Mouse (Mus musculus) embryonic fibroblast, embryonic 13.5 days (primary cell): ENCODE measurements at regions not wholly inside any gene's neighbourhood (a gene's known extent, or its start where the extent isn't known, plus 50 kb on each side); places are given as distances from the start of the nearest gene placed in this dataset.
"Not testable (repeated sequence)": the region's sequence is repeated elsewhere in the genome, so short reads cannot be mapped to it uniquely, and the experiment has no call there.

ENCODE experiments used
- H3K27ac ChIP-seq: 2 replicates; pipeline ENCODE4 v1.5.1; 2012; ENCODE audit warnings: low read length, control low read depth, inconsistent platforms; ENCODE audit not compliant: insufficient read depth
- H3K4me1 ChIP-seq: 2 replicates; pipeline ENCODE4 v1.6.1; 2011; ENCODE audit warnings: low read length; ENCODE audit not compliant: control insufficient read depth, insufficient read depth
- H3K4me3 ChIP-seq: 2 replicates; pipeline ENCODE4 v1.5.1; 2011; ENCODE audit warnings: mild to moderate bottlenecking, control low read depth, low read length; ENCODE audit not compliant: insufficient read depth
- CTCF ChIP-seq: IDR thresholded peaks from 2 replicates; pipeline ENCODE4 v1.5.1; 2011; ENCODE audit warnings: mild to moderate bottlenecking, control low read depth, low read length, moderate library complexity, borderline replicate concordance; ENCODE audit not compliant: insufficient read depth
- POLR2A ChIP-seq: IDR thresholded peaks from 2 replicates; pipeline ENCODE4 v1.6.1; 2011; ENCODE audit warnings: low read depth, mild to moderate bottlenecking, control low read depth, low read length, moderate library complexity

- TF ChIP-seq POLR2A (no peak), CTCF (no peak)
These were observed 190.5 kb upstream of the Tmem45b start for GRCm38 (mm10) chr9:31654747-31655146.

GRCm38 (mm10) chr9:31654213-31654612 is 190.0 kb upstream of the Tmem45b start:
- Histone ChIP-seq H3K4me3 (no peak overlapping the region), H3K27ac (no peak overlapping the region), H3K4me1 (no peaks in the 10 kb centered on the region; the same call in 1 of the 2 replicates)
- TF ChIP-seq CTCF, result no peak
- TF ChIP-seq POLR2A, result no peak

More at GRCm38 (mm10) chr9:31654747-31655146, 190.5 kb upstream of the Tmem45b start:
- Histone ChIP-seq H3K4me1 (no peaks in the 10 kb centered on the region; the same call in 1 of the 2 replicates), H3K4me3 (no peak overlapping the region), H3K27ac (no peak overlapping the region)

GRCm38 (mm10) chr9:31653788-31654187 is 189.5 kb upstream of the Tmem45b start:
- no peak overlapping the region for H3K4me3 ChIP-seq
- H3K4me1 ChIP-seq, result no peaks in the 10 kb centered on the region; the same call in 1 of the 2 replicates
- TF ChIP-seq CTCF, result no peak
- TF ChIP-seq POLR2A, result no peak
- no peak overlapping the region for H3K27ac ChIP-seq

GRCm38 (mm10) chr9:31650362-31651130 is 186.3 kb upstream of the Tmem45b start:
- H3K4me3 ChIP-seq, result no peak overlapping the region
- no peaks in the 10 kb centered on the region; the same call in 1 of the 2 replicates for H3K4me1 ChIP-seq
- no peak overlapping the region for H3K27ac ChIP-seq
- TF ChIP-seq CTCF, result no peak
- no peak for TF ChIP-seq POLR2A

GRCm38 (mm10) chr9:31649073-31649472 is 184.8 kb upstream of the Tmem45b start:
- TF ChIP-seq CTCF (no peak), POLR2A (no peak)
- H3K27ac ChIP-seq, result no peak overlapping the region
- H3K4me1 ChIP-seq, result no peaks in the 10 kb centered on the region; the same call in 1 of the 2 replicates
- H3K4me3 ChIP-seq, result no peak overlapping the region

- H3K27ac ChIP-seq, result no peak overlapping the region
- no peaks in the 10 kb centered on the region; the same call in 1 of the 2 replicates for H3K4me1 ChIP-seq
- H3K4me3 ChIP-seq, result no peak overlapping the region
- TF ChIP-seq CTCF (no peak), POLR2A (no peak)
These were observed 184.3 kb upstream of the Tmem45b start for GRCm38 (mm10) chr9:31648551-31648950.

- H3K4me1 ChIP-seq, result no peaks in the 10 kb centered on the region
- no peak overlapping the region for H3K27ac ChIP-seq
- no peak overlapping the region for H3K4me3 ChIP-seq
- no peak for TF ChIP-seq CTCF
- TF ChIP-seq POLR2A, result no peak
These were observed 180.9 kb upstream of the Tmem45b start for GRCm38 (mm10) chr9:31645114-31645513.

- Histone ChIP-seq H3K4me3 (no peak overlapping the region), H3K4me1 (no peaks in the 10 kb centered on the region), H3K27ac (no peak overlapping the region)
- no peak for TF ChIP-seq POLR2A
- TF ChIP-seq CTCF, result no peak
These were observed 179.8 kb upstream of the Tmem45b start for GRCm38 (mm10) chr9:31644106-31644505.

- H3K4me1 ChIP-seq, result no peaks in the 10 kb centered on the region
- no peak overlapping the region for H3K4me3 ChIP-seq
- no peak for TF ChIP-seq CTCF
- no peak for TF ChIP-seq POLR2A
- no peak overlapping the region for H3K27ac ChIP-seq
These were observed 177.9 kb upstream of the Tmem45b start for GRCm38 (mm10) chr9:31642169-31642568.

- Histone ChIP-seq H3K4me3 (no peak overlapping the region), H3K4me1 (no peaks in the 10 kb centered on the region), H3K27ac (no peak overlapping the region)
- TF ChIP-seq POLR2A (no peak), CTCF (no peak)
These were observed 164.0 kb upstream of the Tmem45b start for GRCm38 (mm10) chr9:31628291-31628690.

GRCm38 (mm10) chr9:31621553-31621952 is 157.3 kb upstream of the Tmem45b start:
- not testable (repeated sequence) for H3K27ac ChIP-seq, H3K4me1 ChIP-seq, H3K4me3 ChIP-seq
